Mouse (Mus musculus) ES-E14 (cell line): Measurements from ENCODE around the gene Cbx8.

Experiments used
- CHD2 ChIP-seq: IDR thresholded peaks from 2 replicates; pipeline ENCODE4 v1.6.1; 2014; ENCODE audit warnings: mild to moderate bottlenecking, low read depth, low read length, inconsistent platforms
- ZNF384 ChIP-seq: IDR thresholded peaks from 2 replicates; pipeline ENCODE4 v1.6.1; 2012; ENCODE audit warnings: low read depth, low read length, inconsistent platforms

DNA sequence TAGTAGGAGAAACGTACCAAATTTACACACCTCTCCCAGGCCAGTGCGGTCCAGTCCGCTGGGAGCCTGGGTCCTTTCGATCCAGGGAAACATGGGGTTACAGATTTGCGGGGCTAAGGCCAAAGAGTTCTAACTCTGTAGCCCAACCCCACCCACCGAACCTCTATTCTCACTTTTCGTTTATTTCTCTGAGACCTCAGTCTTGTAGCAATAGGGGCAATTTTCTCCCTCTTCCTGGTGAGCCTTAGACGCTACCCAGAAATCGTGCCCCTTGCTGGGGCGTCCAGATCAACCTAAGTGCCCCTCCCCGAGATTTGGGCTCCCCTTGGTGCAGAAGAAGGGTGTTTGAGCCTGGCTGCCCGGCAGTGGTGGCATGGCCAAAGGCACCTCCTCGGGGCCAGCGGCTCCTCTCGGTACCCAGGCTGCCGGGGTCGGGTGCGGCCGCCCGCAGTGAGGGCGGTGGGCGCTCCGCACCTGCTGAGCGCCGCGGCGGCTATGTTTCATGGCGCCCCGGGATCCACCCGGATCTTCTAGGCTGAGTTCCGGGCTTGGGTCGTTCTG, 14.9 kb upstream of the Cbx8 start:
- TF ChIP-seq ZNF384 (no peak), CHD2 (no peak)
